Mouse (Mus musculus): ENCODE results near the gene Tm7sf3.

The Tm7sf3 gene

GRCm38 (mm10) chr6:146653197-146653596 lies 10.6 kb upstream of the Tm7sf3 start:
- no peak for DNase-seq

- no peak for DNase-seq
Observed at GRCm38 (mm10) chr6:146651431-146651830, 8.8 kb upstream of the Tm7sf3 start.

GRCm38 (mm10) chr6:146650013-146650412 lies 7.4 kb upstream of the Tm7sf3 start:
- no peak for DNase-seq

- DNase-seq = no peak
Observed at GRCm38 (mm10) chr6:146643184-146643570, 553 bp upstream of the Tm7sf3 start.

- DNase-seq = peak; percentile 28
Observed at GRCm38 (mm10) chr6:146641621-146642210, 908 bp downstream of the Tm7sf3 start.

- DNase-seq = no peak
Observed at GRCm38 (mm10) chr6:146640991-146641390, 1.6 kb downstream of the Tm7sf3 start.

GRCm38 (mm10) chr6:146640068-146640965 lies 2.3 kb downstream of the Tm7sf3 start:
- DNase-seq = no peak

GRCm38 (mm10) chr6:146636482-146636881 lies 6.1 kb downstream of the Tm7sf3 start:
- no peak for DNase-seq

GRCm38 (mm10) chr6:146634759-146635606 lies 7.6 kb downstream of the Tm7sf3 start:
- no peak for DNase-seq

- DNase-seq = peak; percentile 86
Observed at GRCm38 (mm10) chr6:146634015-146634722, 8.5 kb downstream of the Tm7sf3 start.

GRCm38 (mm10) chr6:146633629-146634014 lies 9.0 kb downstream of the Tm7sf3 start:
- peak; percentile 36 for DNase-seq

GRCm38 (mm10) chr6:146633097-146633496 lies 9.5 kb downstream of the Tm7sf3 start:
- peak; percentile 25 for DNase-seq

- DNase-seq = no peak
Observed at GRCm38 (mm10) chr6:146632403-146632802, 10.2 kb downstream of the Tm7sf3 start.

GRCm38 (mm10) chr6:146631847-146632246 lies 10.8 kb downstream of the Tm7sf3 start:
- DNase-seq = no peak

- DNase-seq = no peak
Observed at GRCm38 (mm10) chr6:146630961-146631360, 11.7 kb downstream of the Tm7sf3 start.

- no peak for DNase-seq
Observed at GRCm38 (mm10) chr6:146629781-146630756, 12.6 kb downstream of the Tm7sf3 start.

GRCm38 (mm10) chr6:146628123-146628522 lies 14.5 kb downstream of the Tm7sf3 start:
- DNase-seq = no peak

GRCm38 (mm10) chr6:146616670-146617069 lies 26.0 kb downstream of the Tm7sf3 start:
- DNase-seq = no peak

GRCm38 (mm10) chr6:146615891-146616290 lies 26.7 kb downstream of the Tm7sf3 start:
- DNase-seq = no peak

- DNase-seq = no peak
Observed at GRCm38 (mm10) chr6:146614541-146614940, 28.1 kb downstream of the Tm7sf3 start.

- DNase-seq = no peak
Observed at GRCm38 (mm10) chr6:146613907-146614306, 28.7 kb downstream of the Tm7sf3 start.

All from cerebellum, adult 11-12 months (tissue).